Mouse (Mus musculus): Measurements from ENCODE around the gene Gda.

The Gda gene

DNA sequence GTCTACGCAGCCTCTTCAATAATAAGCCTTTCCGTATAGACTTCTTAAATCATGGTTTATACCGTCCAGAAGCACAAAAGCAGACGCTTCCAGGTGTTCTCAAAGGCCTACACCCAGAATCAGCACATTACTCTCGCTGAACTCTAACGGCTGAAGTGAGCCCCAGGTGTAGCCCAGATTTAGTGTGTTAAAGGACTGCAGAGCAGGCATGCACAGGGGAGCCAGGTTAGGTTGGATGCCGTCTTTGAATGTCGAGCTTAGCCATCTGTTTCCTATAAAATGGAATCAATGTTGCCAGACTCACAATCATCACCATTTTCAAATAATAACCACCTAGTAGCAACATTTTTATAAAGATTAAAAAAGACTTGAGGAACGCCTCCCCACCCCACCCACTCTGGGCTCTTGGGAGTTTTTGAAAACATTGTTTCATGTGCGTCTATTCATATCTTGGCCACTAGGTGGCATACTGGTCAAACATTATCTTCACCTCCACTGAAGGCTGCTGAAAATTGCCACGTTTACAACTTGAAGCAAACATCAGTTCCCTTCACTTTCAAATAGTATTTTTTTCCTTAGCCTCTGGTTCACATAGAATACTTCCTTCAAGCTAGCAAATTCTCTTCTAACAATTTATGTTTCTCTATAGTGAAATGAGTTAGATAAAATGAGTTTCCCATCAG, 100.0 kb downstream of the Gda start:
- DNase-seq (ENCODE audit: low spot score): peak; percentile 41

DNA sequence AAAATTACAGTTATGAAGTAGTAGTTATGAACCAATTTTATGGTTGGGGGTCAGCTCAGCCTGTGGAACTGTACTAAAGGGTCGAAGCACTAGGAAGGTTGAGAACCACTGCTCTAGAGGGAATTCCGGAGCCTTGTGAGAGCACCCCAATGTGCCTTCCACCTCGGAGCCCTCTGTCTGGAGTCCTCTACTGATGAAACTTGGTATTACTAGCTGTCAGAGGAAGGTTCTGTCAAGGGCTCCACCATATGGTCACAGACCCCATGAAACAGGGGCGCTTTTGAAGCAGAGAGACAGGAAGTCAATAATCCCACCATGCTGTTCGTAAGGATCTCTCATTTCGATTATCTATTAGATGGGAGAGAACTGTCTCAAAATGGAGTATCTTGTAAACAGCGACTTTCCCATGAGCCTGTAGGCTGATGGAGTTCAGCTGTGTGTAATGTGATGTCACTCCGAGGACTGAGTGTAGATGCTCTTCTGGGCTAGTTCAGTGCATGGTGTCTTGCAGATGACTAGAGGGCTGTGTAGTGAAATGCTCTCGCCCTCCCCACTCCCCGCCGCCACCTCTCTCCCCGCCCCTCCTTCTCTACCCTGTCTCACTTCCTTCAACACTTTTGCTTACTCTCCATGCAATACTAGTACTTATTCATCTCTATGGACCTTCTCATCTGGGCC, 100.7 kb downstream of the Gda start:
- DNase-seq (ENCODE audit: low spot score): no peak

DNA sequence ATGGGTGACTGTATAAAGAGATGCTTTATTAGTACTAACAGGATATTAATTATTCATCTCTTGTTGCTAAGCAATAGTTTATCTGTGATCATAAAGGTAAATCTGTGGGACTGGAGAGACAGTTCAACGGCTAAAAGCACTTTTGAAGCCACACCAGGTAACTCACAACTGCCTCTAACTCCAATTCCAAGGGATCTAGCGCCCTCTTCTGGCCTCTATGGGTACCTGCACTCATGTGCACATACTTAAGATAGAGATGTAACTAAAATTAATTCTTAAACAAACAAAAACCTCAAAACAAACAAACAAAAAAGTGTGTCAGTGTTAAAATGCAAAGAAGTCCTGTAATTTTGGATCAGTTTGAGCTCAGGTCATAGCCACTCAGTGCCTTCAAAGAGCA, 101.9 kb downstream of the Gda start:
- no peak for DNase-seq (ENCODE audit: low spot score)

DNA sequence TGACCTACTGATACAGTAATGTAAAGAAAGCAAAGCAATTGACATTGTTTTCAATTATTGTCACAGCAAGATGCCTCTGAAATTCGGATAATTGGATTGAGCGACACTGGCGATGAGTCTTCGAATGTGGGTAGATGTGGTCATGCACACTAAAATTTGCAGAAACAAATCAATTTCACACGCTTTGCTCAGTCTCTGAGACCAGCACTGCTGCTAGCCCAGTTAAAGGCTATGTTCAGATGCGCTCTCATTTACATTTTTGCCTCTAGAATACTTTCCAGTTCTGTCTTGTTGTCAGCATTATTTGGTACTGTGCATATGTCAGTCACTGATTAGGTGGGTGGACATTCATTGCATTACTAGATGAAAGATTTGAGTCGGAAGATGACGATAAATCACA, 102.5 kb downstream of the Gda start:
- DNase-seq (ENCODE audit: low spot score): no peak

DNA sequence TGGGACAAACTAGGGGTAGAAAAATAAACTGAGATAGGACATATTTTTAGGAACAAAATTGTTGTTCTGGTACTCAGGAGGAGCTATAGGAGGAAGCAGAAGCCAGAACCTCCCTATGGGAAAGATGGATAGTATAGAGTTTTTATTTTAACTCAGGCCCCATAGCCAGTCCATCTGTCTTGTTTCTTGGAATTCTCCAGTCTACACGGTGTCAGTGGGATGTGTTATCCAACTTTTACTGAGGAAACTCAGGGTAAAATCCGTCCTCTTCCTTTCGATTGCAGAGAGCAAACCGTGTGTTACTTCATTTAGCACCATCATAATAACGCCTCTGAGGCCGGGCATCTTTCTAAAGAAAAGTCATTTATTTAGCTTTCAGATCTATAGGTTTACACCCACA, 104.1 kb downstream of the Gda start:
- DNase-seq (ENCODE audit: low spot score): no peak

DNA sequence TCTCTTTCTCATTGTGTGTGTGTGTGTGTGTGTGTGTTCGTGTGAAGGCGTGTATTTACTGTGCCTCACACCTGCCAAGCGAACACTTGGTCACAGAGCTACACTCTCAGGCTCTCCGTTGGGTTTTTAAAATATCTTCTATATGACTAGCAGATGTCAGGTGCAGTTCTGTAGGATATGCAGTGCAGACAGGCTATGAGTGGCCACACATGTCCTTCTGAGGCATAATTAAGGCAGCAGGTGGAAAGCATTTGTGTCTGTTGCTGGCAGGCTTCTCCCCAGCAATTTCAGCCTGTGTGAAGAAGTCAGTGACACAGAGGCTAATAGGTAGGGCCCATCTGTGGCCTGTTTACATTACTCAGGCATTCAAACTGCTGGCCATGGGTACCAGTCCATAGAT, 104.7 kb downstream of the Gda start:
- no peak for DNase-seq (ENCODE audit: low spot score)

DNA sequence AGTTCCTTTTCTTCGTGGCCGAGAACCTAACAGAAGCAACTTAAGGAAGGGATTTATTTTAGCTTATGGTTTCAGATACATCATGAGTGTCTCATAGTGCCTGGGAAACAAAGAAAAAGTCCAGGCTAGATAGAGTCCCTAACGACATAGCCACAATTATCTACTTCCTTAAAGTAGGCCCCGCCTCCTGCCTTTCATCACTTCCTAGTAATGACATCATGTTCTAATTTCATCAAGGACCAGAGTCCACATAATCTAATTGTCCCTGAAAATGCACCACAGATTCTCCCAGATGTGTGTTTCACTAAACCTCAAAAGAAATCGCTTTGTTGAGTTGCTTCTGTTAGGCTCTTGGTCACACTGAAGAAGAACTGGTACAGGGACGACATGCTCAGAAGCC, 115.5 kb downstream of the Gda start:
- DNase-seq (ENCODE audit: low spot score): no peak

DNA sequence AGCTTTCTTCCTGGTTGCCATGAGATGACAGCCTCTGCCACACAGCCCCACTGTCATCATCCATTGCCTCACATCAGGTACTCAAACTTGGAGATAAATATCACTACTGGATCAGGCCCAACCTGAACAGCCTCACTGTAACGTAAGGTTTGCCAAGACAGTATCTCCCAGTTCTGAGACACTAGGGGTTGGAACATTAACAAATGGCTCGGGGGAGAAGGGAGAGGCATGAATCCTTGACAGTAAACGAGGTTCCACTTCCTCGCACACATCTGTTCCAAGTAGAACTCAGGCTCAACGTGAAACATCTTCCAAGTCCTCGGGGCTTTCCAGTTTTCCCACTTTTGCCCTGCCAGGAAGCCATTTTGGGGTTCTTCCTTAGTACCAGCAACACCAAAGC, 123.6 kb downstream of the Gda start:
- DNase-seq (ENCODE audit: low spot score): no peak

DNA sequence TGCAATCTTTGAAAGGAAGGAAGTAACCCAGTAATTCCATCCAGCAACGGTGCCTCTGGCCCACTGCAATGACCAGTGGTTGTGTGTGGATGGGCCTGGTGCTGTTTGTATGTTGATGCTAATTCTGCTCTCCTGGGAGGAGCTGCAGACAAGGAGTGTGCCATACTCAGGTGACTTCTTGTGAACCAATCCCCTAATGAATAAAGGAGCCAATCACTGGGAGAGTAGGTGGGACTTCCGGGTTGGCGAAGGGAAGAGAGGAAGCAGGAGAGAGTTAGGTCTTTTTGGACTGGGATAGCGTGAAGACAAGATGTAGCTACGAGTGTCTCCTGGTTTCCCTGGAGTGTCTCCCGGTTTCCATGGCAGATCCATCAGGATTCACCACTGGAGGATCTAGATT, 126.6 kb downstream of the Gda start:
- DNase-seq (ENCODE audit: low spot score): no peak

All from layer of hippocampus, adult 11-12 months (tissue).